Mouse (Mus musculus) spleen, adult 2 months (tissue): ENCODE measurements around the gene Pdia5. TPM values are rescaled to one million over a fixed set of nuclear protein-coding genes. Genes with fewer than 3 reads are reported as not detected.

Experiments
- DNase-seq, 2 experiments: peaks; one replicate each; pipeline versions ENCODE4 v3.0.0 to v3.0.0-alpha.2; 2012 to 2021; ENCODE audit warnings: low spot score in 2 of 2, low read depth in 1 of 2
- H3K27ac ChIP-seq: fragments of 200-500 bp; 2 replicates; pipeline ENCODE4 v1.5.1; 2012; ENCODE audit warnings: low read length, inconsistent platforms; ENCODE audit not compliant: insufficient read depth
- H3K27me3 ChIP-seq: fragments of 200-500 bp; 2 replicates; pipeline ENCODE4 v1.6.1; 2012; ENCODE audit warnings: mild to moderate bottlenecking, moderate library complexity, low read length, inconsistent platforms; ENCODE audit not compliant: control insufficient read depth, insufficient read depth
- H3K36me3 ChIP-seq: fragments of 200-500 bp; 2 replicates; pipeline ENCODE4 v1.6.1; 2012; ENCODE audit warnings: mild to moderate bottlenecking, low read length, inconsistent platforms; ENCODE audit not compliant: control insufficient read depth, insufficient read depth
- H3K4me1 ChIP-seq: fragments of 200-500 bp; 2 replicates; pipeline ENCODE4 v1.6.1; 2011; ENCODE audit warnings: inconsistent platforms; ENCODE audit not compliant: control insufficient read depth, insufficient read depth, insufficient read length
- H3K4me3 ChIP-seq: fragments of 200-500 bp; 2 replicates; pipeline ENCODE4 v1.5.1; 2011; ENCODE audit warnings: mild to moderate bottlenecking, inconsistent platforms; ENCODE audit not compliant: insufficient read depth, insufficient read length; ENCODE audit errors: extremely low read depth
- CTCF ChIP-seq: fragments of 200-500 bp; IDR thresholded peaks from 2 replicates; pipeline ENCODE4 v1.5.1; 2011; ENCODE audit warnings: mild to moderate bottlenecking, inconsistent platforms; ENCODE audit not compliant: insufficient read depth, insufficient read length, insufficient replicate concordance; ENCODE audit errors: extremely low read depth
- POLR2A ChIP-seq: fragments of 200-500 bp; IDR thresholded peaks from 2 replicates; pipeline ENCODE4 v1.6.1; 2011; ENCODE audit warnings: low read depth, low read length, inconsistent platforms
- WGBS: fragments of 180-500 bp; shearing (Covaris S2); methylation state at CpG from one replicate; pipeline ENCODE4 v1.1.7; 2018; 5-methylcytosine and 5-hydroxymethylcytosine counted together
- polyA plus RNA-seq: library from polyadenylated mRNA; depleted of rRNA; stranded (reverse); fragments of >200 nt; gene quantifications from 2 replicates; pipeline ENCODE4 v1.2.3, GENCODE M21; 2012

Pdia5 gene
- polyA plus RNA-seq, 1 experiment = 5.4 TPM

- H3K27ac ChIP-seq = no peak overlapping the region
- DNase-seq = no peak
- H3K4me3 ChIP-seq = no peak overlapping the region
- H3K27me3 ChIP-seq = no peaks in the 10 kb centered on the region
- TF ChIP-seq CTCF (no peak), POLR2A (no peak)
- H3K36me3 ChIP-seq = no peaks in the 10 kb centered on the region
- 90% methylated on average over 17 of the region's 17 CpGs for WGBS
- no peaks in the 10 kb centered on the region for H3K4me1 ChIP-seq
These were observed 18.7 kb downstream of the Pdia5 start for GRCm38 (mm10) chr16:35471841-35472568.

GRCm38 (mm10) chr16:35470983-35471382 is 19.7 kb downstream of the Pdia5 start:
- Histone ChIP-seq H3K4me3 (no peak overlapping the region), H3K27ac (no peak overlapping the region), H3K27me3 (no peaks in the 10 kb centered on the region), H3K36me3 (no peaks in the 10 kb centered on the region), H3K4me1 (no peaks in the 10 kb centered on the region)
- WGBS = 68% methylated on average over 8 of the region's 8 CpGs
- TF ChIP-seq POLR2A (no peak), CTCF (no peak)
- no peak for DNase-seq

GRCm38 (mm10) chr16:35470096-35470495 is 20.6 kb downstream of the Pdia5 start:
- 81% methylated on average over 8 of the region's 8 CpGs for WGBS
- no peak for DNase-seq
- Histone ChIP-seq H3K4me3 (no peak overlapping the region), H3K27me3 (no peaks in the 10 kb centered on the region), H3K27ac (no peak overlapping the region), H3K36me3 (no peaks in the 10 kb centered on the region), H3K4me1 (no peaks in the 10 kb centered on the region)
- TF ChIP-seq CTCF = no peak
- no peak for TF ChIP-seq POLR2A

GRCm38 (mm10) chr16:35469016-35469415 is 21.7 kb downstream of the Pdia5 start:
- Histone ChIP-seq H3K27ac (no peak overlapping the region), H3K27me3 (no peaks in the 10 kb centered on the region), H3K36me3 (no peaks in the 10 kb centered on the region), H3K4me3 (no peak overlapping the region), H3K4me1 (no peaks in the 10 kb centered on the region)
- TF ChIP-seq POLR2A (no peak), CTCF (no peak)
- 45% methylated on average over 6 of the region's 6 CpGs for whole genome bisulfite sequencing
- DNase-seq = no peak

- H3K36me3 ChIP-seq = no peaks in the 10 kb centered on the region
- H3K4me3 ChIP-seq = no peak overlapping the region
- no peak for DNase-seq
- no peaks in the 10 kb centered on the region for H3K4me1 ChIP-seq
- 88% methylated on average over 2 of the region's 2 CpGs for WGBS
- H3K27ac ChIP-seq = no peak overlapping the region
- no peaks in the 10 kb centered on the region for H3K27me3 ChIP-seq
- TF ChIP-seq POLR2A (no peak), CTCF (no peak)
These were observed 23.6 kb downstream of the Pdia5 start for GRCm38 (mm10) chr16:35467044-35467443.

- no peak overlapping the region for H3K27ac ChIP-seq
- H3K4me3 ChIP-seq = no peak overlapping the region
- 87% methylated on average over 4 of the region's 4 CpGs for WGBS
- no peak for DNase-seq
- H3K27me3 ChIP-seq = no peaks in the 10 kb centered on the region
- TF ChIP-seq CTCF (no peak), POLR2A (no peak)
- no peaks in the 10 kb centered on the region for H3K36me3 ChIP-seq
- no peaks in the 10 kb centered on the region for H3K4me1 ChIP-seq
These were observed 24.8 kb downstream of the Pdia5 start for GRCm38 (mm10) chr16:35465808-35466351.

GRCm38 (mm10) chr16:35464686-35465308 is 25.9 kb downstream of the Pdia5 start:
- H3K36me3 ChIP-seq = no peaks in the 10 kb centered on the region
- DNase-seq = no peak
- WGBS = 86% methylated on average over 12 of the region's 12 CpGs
- no peak overlapping the region for H3K27ac ChIP-seq
- no peaks in the 10 kb centered on the region for H3K27me3 ChIP-seq
- no peaks in the 10 kb centered on the region for H3K4me1 ChIP-seq
- TF ChIP-seq CTCF (no peak), POLR2A (no peak)
- H3K4me3 ChIP-seq = no peak overlapping the region
